ENCODE assay signal across 16 mouse cellular contexts in genomic region chr3:123613387-123614073, GRCm38 (mm10).
DNase-seq lines count a peak whose midpoint lies in the region; ATAC-seq lines count a peak whose summit lies in the region.
"Had no signal": no experiment of that assay in that cellular context is flagged by ENCODE, and none has a peak within 500 bp of the region (broad histone marks: within the 10 kb centered on the region; RNA-seq: fewer than 3 reads in every experiment).

No protein-coding gene starts in this region.

- no peaks in the 10 kb centered on the region for H3K27me3 ChIP-seq in kidney, embryonic 16.5 days (ENCODE audit: insufficient read depth, low read length)
- no peaks in the 10 kb centered on the region for H3K27me3 ChIP-seq in embryonic facial prominence, embryonic 11.5 days (ENCODE audit: control insufficient read depth, insufficient read depth, low read length)
- no peaks in the 10 kb centered on the region for H3K27me3 ChIP-seq in hindbrain, embryonic 16.5 days (replicated peaks; ENCODE audit: control insufficient read depth, insufficient read depth, low read length)
- H3K27me3 ChIP-seq: heart, embryonic 15.5 days had no signal

- 0 out of 2 replicates have a peak, but pooled peaks cover 3% of the 10 kb centered on the region for H3K9me3 ChIP-seq in kidney, embryonic 16.5 days (ENCODE audit: low read length)
- H3K9me3 ChIP-seq in embryonic facial prominence, embryonic 11.5 days (replicated peaks; ENCODE audit: control insufficient read depth, low read length) = no peaks in the 10 kb centered on the region
- no peaks in the 10 kb centered on the region for H3K9me3 ChIP-seq in hindbrain, embryonic 16.5 days (ENCODE audit: control insufficient read depth, low read length)
- H3K9me3 ChIP-seq: heart, embryonic 15.5 days; limb, embryonic 10.5 days had no signal

- ATAC-seq in kidney, embryonic 16.5 days (ENCODE audit: low FRiP score, low TSS enrichment) = peak; percentile 83
- ATAC-seq in embryonic facial prominence, embryonic 11.5 days (replicated peaks; ENCODE audit: insufficient number of reproducible peaks, low FRiP score, low TSS enrichment, low read depth) = peak; percentile 84
- ATAC-seq in hindbrain, embryonic 16.5 days = peak; percentile 67; the same call in 1 of the 2 replicates
- ATAC-seq in erythroid progenitor cell, adult 5-6 weeks (replicated peaks; ENCODE audit: low FRiP score, poor library complexity, severe bottlenecking) = no peak

- H3K9ac ChIP-seq in kidney, embryonic 16.5 days (replicated peaks; ENCODE audit: low read length) = no peak overlapping the region
- no peak overlapping the region for H3K9ac ChIP-seq in embryonic facial prominence, embryonic 11.5 days (replicated peaks; ENCODE audit: low read length)
- H3K9ac ChIP-seq in hindbrain, embryonic 16.5 days (ENCODE audit: low read depth, low read length) = no peak overlapping the region
- H3K9ac ChIP-seq: heart, embryonic 15.5 days; liver, embryonic 14.5 days had no signal

- no peaks in the 10 kb centered on the region for H3K36me3 ChIP-seq in kidney, embryonic 16.5 days (ENCODE audit: insufficient read depth, low read length)
- no peaks in the 10 kb centered on the region for H3K36me3 ChIP-seq in embryonic facial prominence, embryonic 11.5 days (replicated peaks; ENCODE audit: control insufficient read depth, insufficient read depth, low read depth, low read length)
- no peaks in the 10 kb centered on the region for H3K36me3 ChIP-seq in hindbrain, embryonic 16.5 days (ENCODE audit: control insufficient read depth, insufficient read depth, low read length)
- H3K36me3 ChIP-seq: heart, embryonic 15.5 days; limb, embryonic 10.5 days had no signal

- H3K4me1 ChIP-seq in kidney, embryonic 16.5 days (ENCODE audit: insufficient read depth, low read length) = no peaks in the 10 kb centered on the region
- H3K4me1 ChIP-seq in embryonic facial prominence, embryonic 11.5 days (ENCODE audit: control insufficient read depth, insufficient read depth, low read length) = no peaks in the 10 kb centered on the region
- no peaks in the 10 kb centered on the region for H3K4me1 ChIP-seq in hindbrain, embryonic 16.5 days (ENCODE audit: control insufficient read depth, insufficient read depth, low read depth, low read length)
- H3K4me1 ChIP-seq: heart, embryonic 15.5 days; limb, embryonic 10.5 days had no signal

- no peak overlapping the region for H3K27ac ChIP-seq in kidney, embryonic 16.5 days (ENCODE audit: low read length)
- no peak overlapping the region for H3K27ac ChIP-seq in embryonic facial prominence, embryonic 11.5 days (replicated peaks; ENCODE audit: low read depth, low read length)
- H3K27ac ChIP-seq in hindbrain, embryonic 16.5 days (ENCODE audit: low read depth, low read length) = no peak overlapping the region
- H3K27ac ChIP-seq: heart, embryonic 15.5 days; limb, embryonic 10.5 days; liver, embryonic 14.5 days had no signal

- no peak overlapping the region for H3K4me3 ChIP-seq in kidney, embryonic 16.5 days (ENCODE audit: low read length)
- no peak overlapping the region for H3K4me3 ChIP-seq in embryonic facial prominence, embryonic 11.5 days (ENCODE audit: low read depth, low read length)
- H3K4me3 ChIP-seq in hindbrain, embryonic 16.5 days (ENCODE audit: low read length) = no peak overlapping the region
- H3K4me3 ChIP-seq: heart, embryonic 15.5 days; limb, embryonic 10.5 days had no signal

- no peak for DNase-seq in kidney, adult 8-10 months
- DNase-seq in embryonic facial prominence, embryonic 11.5 days (ENCODE audit: low spot score) = no peak
- DNase-seq in retina, embryonic 14.5 days (ENCODE audit: low spot score) = peak; percentile 85
- DNase-seq in right cerebral cortex, postnatal 10 days (ENCODE audit: low spot score in 2 of 2) = no peak
- DNase-seq in adrenal gland, postnatal 10 days = no peak
- DNase-seq: cerebellum, adult 2 months; embryo, embryonic 11 days; heart, adult 11 months; kidney, postnatal 25 days; lung, postnatal 10 days had no signal

- H3K4me2 ChIP-seq in kidney, embryonic 16.5 days (replicated peaks; ENCODE audit: low read depth, low read length) = no peak overlapping the region
- H3K4me2 ChIP-seq in embryonic facial prominence, embryonic 11.5 days (ENCODE audit: low read depth, low read length) = no peak overlapping the region
- no peak overlapping the region for H3K4me2 ChIP-seq in hindbrain, embryonic 16.5 days (ENCODE audit: low read length)
- H3K4me2 ChIP-seq: heart, embryonic 15.5 days had no signal

- 63% methylated on average over 14 of the region's 14 CpGs for WGBS in kidney, embryonic 16.5 days
- 62% methylated on average over 14 of the region's 14 CpGs for WGBS in embryonic facial prominence, embryonic 11.5 days
- WGBS in hindbrain, embryonic 16.5 days = 72% methylated on average over 14 of the region's 14 CpGs
